Comparison of ENCODE assay signal across 17 mouse cellular contexts in the genomic region with DNA sequence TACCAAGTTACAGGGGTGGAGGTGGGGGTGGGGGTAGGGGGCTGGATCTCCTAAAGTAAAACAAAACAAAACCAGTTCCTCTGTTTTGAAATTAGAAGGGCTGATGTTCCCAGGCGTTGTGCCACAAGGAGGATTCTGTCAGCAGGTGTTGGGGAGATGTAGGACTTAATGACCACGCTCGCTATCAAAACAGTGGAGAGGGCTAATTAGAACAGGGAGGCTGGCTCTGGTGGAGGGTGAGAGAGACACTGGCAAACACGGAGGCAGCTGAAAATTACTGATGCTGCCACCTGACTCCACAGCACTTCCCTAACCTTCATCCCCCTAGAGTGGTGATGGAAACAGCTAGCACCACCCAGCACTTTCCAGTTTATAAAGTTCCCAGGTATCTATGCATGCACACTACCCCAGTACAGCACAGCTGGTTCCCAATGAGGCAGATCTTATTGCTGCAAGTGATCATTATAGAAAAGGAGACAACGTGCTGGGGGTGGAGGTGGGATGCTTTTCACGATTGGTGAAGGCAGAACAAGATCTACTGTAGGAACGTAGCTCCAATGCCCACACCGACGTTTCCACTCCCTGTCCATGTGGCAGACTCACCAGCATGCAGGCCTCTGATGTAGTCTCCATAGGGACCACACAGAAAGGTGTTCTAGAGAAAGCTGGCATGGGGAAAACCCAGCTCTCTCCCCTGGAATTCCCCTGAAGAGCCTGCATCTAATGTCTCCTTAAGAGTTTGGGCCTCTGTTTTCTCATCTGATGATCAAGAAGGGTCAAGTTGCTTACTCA.
DNase-seq lines count a peak whose midpoint lies in the region; ATAC-seq and TF ChIP-seq lines count a peak whose summit lies in the region.
"Had no signal": no experiment of that assay in that cellular context is flagged by ENCODE, and none has a peak within 500 bp of the region (broad histone marks: within the 10 kb centered on the region; RNA-seq: fewer than 3 reads in every experiment).

No protein-coding gene starts in this region.

- no peaks in the 10 kb centered on the region for H3K27me3 ChIP-seq in embryonic facial prominence, embryonic 14.5 days (replicated peaks; ENCODE audit: control insufficient read depth, insufficient read depth, low read length)
- no peaks in the 10 kb centered on the region for H3K27me3 ChIP-seq in embryonic facial prominence, embryonic 10.5 days (replicated peaks; ENCODE audit: low read depth, poor library complexity, severe bottlenecking)
- no peaks in the 10 kb centered on the region for H3K27me3 ChIP-seq in lung, postnatal 0 days (replicated peaks; ENCODE audit: insufficient read depth, low read length)
- no peaks in the 10 kb centered on the region for H3K27me3 ChIP-seq in hindbrain, embryonic 13.5 days
- H3K27me3 ChIP-seq in neural tube, embryonic 15.5 days (replicated peaks): no peaks in the 10 kb centered on the region
- H3K27me3 ChIP-seq: heart, embryonic 15.5 days; liver, embryonic 12.5 days had no signal

- no peak for DNase-seq in embryonic facial prominence, embryonic 14.5 days (ENCODE audit: low spot score)
- DNase-seq in embryonic facial prominence, embryonic 10.5 days (ENCODE audit: low spot score): no peak
- DNase-seq in lung, postnatal 10 days: peak; percentile 53
- DNase-seq in lung, postnatal 0 days (ENCODE audit: low spot score): no peak
- no peak for DNase-seq in adrenal gland, postnatal 4 days (ENCODE audit: low spot score in 2 of 2)
- DNase-seq in cerebellum, adult 11 months: no peak
- DNase-seq: adrenal gland, postnatal 14 days; cerebellum, adult 2 months; gastrocnemius, postnatal 14 days; lung, postnatal 14 days had no signal

- no peaks in the 10 kb centered on the region for H3K36me3 ChIP-seq in embryonic facial prominence, embryonic 14.5 days (ENCODE audit: control insufficient read depth, insufficient read depth, low read length)
- H3K36me3 ChIP-seq in embryonic facial prominence, embryonic 10.5 days (replicated peaks): 0 out of 2 replicates have a peak, but pooled peaks cover 3% of the 10 kb centered on the region
- no peaks in the 10 kb centered on the region for H3K36me3 ChIP-seq in lung, postnatal 0 days (ENCODE audit: insufficient read depth, low read length)
- H3K36me3 ChIP-seq in hindbrain, embryonic 13.5 days: no peaks in the 10 kb centered on the region
- no peaks in the 10 kb centered on the region for H3K36me3 ChIP-seq in neural tube, embryonic 15.5 days
- H3K36me3 ChIP-seq: heart, embryonic 15.5 days; liver, embryonic 12.5 days had no signal

- no peaks in the 10 kb centered on the region for H3K9me3 ChIP-seq in embryonic facial prominence, embryonic 14.5 days (ENCODE audit: control insufficient read depth, low read length)
- H3K9me3 ChIP-seq in embryonic facial prominence, embryonic 10.5 days: peaks cover 5% of the 10 kb centered on the region; the same call in 1 of the 2 replicates
- H3K9me3 ChIP-seq in lung, postnatal 0 days (ENCODE audit: low read length): no peaks in the 10 kb centered on the region
- H3K9me3 ChIP-seq in hindbrain, embryonic 13.5 days: no peaks in the 10 kb centered on the region
- no peaks in the 10 kb centered on the region for H3K9me3 ChIP-seq in neural tube, embryonic 15.5 days (replicated peaks)
- H3K9me3 ChIP-seq: liver, embryonic 12.5 days had no signal

- ATAC-seq in embryonic facial prominence, embryonic 14.5 days (ENCODE audit: low read depth): 0 out of 2 replicates have a peak, but pooled peaks have one; percentile 37
- ATAC-seq in lung, postnatal 0 days: no peak
- ATAC-seq in hindbrain, embryonic 13.5 days (ENCODE audit: low FRiP score): no peak
- peak; percentile 36; the same call in 1 of the 2 replicates for ATAC-seq in neural tube, embryonic 15.5 days (ENCODE audit: low FRiP score)
- ATAC-seq: intestine, embryonic 16.5 days; liver, embryonic 12.5 days had no signal

- WGBS in embryonic facial prominence, embryonic 14.5 days: 53% methylated on average over 9 of the region's 9 CpGs
- 64% methylated on average over 9 of the region's 9 CpGs for WGBS in embryonic facial prominence, embryonic 10.5 days
- WGBS in lung, postnatal 0 days: 71% methylated on average over 9 of the region's 9 CpGs
- 61% methylated on average over 9 of the region's 9 CpGs for WGBS in hindbrain, embryonic 13.5 days
- 45% methylated on average over 9 of the region's 9 CpGs for WGBS in neural tube, embryonic 15.5 days

- no peak overlapping the region for H3K27ac ChIP-seq in embryonic facial prominence, embryonic 14.5 days (replicated peaks; ENCODE audit: low read depth, low read length)
- no peak overlapping the region for H3K27ac ChIP-seq in embryonic facial prominence, embryonic 10.5 days (replicated peaks)
- H3K27ac ChIP-seq in lung, postnatal 0 days (ENCODE audit: low read length): no peak overlapping the region
- peak overlapping the region; percentile 56 for H3K27ac ChIP-seq in hindbrain, embryonic 13.5 days
- 0 out of 2 replicates have a peak overlapping the region, but pooled peaks have one; percentile 10 for H3K27ac ChIP-seq in neural tube, embryonic 15.5 days (replicated peaks)
- H3K27ac ChIP-seq: heart, embryonic 15.5 days; liver, embryonic 12.5 days; stomach, postnatal 0 days had no signal

- H3K4me3 ChIP-seq in embryonic facial prominence, embryonic 14.5 days (ENCODE audit: low read depth, low read length): no peak overlapping the region
- H3K4me3 ChIP-seq in embryonic facial prominence, embryonic 10.5 days: no peak overlapping the region
- H3K4me3 ChIP-seq in lung, postnatal 0 days (ENCODE audit: low read depth, low read length): no peak overlapping the region
- H3K4me3 ChIP-seq in hindbrain, embryonic 13.5 days: no peak overlapping the region
- H3K4me3 ChIP-seq in neural tube, embryonic 15.5 days (replicated peaks): no peak overlapping the region
- H3K4me3 ChIP-seq: heart, embryonic 15.5 days; liver, embryonic 12.5 days; myocyte had no signal

- H3K4me2 ChIP-seq in embryonic facial prominence, embryonic 14.5 days (ENCODE audit: low read depth, low read length): no peak overlapping the region
- H3K4me2 ChIP-seq in lung, postnatal 0 days (replicated peaks; ENCODE audit: low read depth, low read length): no peak overlapping the region
- no peak overlapping the region for H3K4me2 ChIP-seq in hindbrain, embryonic 13.5 days
- H3K4me2 ChIP-seq in neural tube, embryonic 15.5 days: no peak overlapping the region
- H3K4me2 ChIP-seq: heart, embryonic 15.5 days; liver, embryonic 12.5 days had no signal

- H3K9ac ChIP-seq in embryonic facial prominence, embryonic 14.5 days (ENCODE audit: low read depth, low read length): no peak overlapping the region
- H3K9ac ChIP-seq in lung, postnatal 0 days (replicated peaks; ENCODE audit: low read depth): no peak overlapping the region
- H3K9ac ChIP-seq in hindbrain, embryonic 13.5 days: no peak overlapping the region
- no peak overlapping the region for H3K9ac ChIP-seq in neural tube, embryonic 15.5 days (replicated peaks)
- H3K9ac ChIP-seq: heart, embryonic 15.5 days; liver, embryonic 12.5 days had no signal

- no peak for TF ChIP-seq EP300 in lung, postnatal 0 days (IDR thresholded peaks at IDR 0.05)

- H3K4me1 ChIP-seq in embryonic facial prominence, embryonic 14.5 days (ENCODE audit: control insufficient read depth, insufficient read depth, low read length): no peaks in the 10 kb centered on the region
- peaks cover 21% of the 10 kb centered on the region for H3K4me1 ChIP-seq in embryonic facial prominence, embryonic 10.5 days
- H3K4me1 ChIP-seq in lung, postnatal 0 days (ENCODE audit: insufficient read depth, low read depth, low read length): no peaks in the 10 kb centered on the region
- peaks cover 5% of the 10 kb centered on the region; the same call in 1 of the 2 replicates for H3K4me1 ChIP-seq in hindbrain, embryonic 13.5 days (replicated peaks)
- H3K4me1 ChIP-seq in neural tube, embryonic 15.5 days: peaks cover 9% of the 10 kb centered on the region
- H3K4me1 ChIP-seq: heart, embryonic 15.5 days; liver, embryonic 12.5 days had no signal

- no peak for TF ChIP-seq CTCF in lung, postnatal 0 days (IDR thresholded peaks at IDR 0.05)

Comparison
In these comparisons a context has a peak if more than half of its experiments do, and no peak if none do; other contexts are left out.
1. ATAC-seq: peak in embryonic facial prominence, embryonic 14.5 days (single experiment) and neural tube, embryonic 15.5 days (single experiment); none in lung, postnatal 0 days (single experiment) and hindbrain, embryonic 13.5 days (single experiment).
2. H3K27ac ChIP-seq: peak in hindbrain, embryonic 13.5 days (single experiment) and neural tube, embryonic 15.5 days (single experiment); none in embryonic facial prominence, embryonic 14.5 days (single experiment), embryonic facial prominence, embryonic 10.5 days (single experiment) and lung, postnatal 0 days (single experiment).